Mouse (Mus musculus) liver, adult (tissue): ENCODE data around the gene Psmb6.

Experiments
- GATA4 ChIP-seq: IDR thresholded peaks from 2 replicates; pipeline ENCODE4 v1.6.1; 2014; ENCODE audit warnings: mild to moderate bottlenecking, low read length; ENCODE audit not compliant: insufficient replicate concordance

Psmb6 gene

DNA sequence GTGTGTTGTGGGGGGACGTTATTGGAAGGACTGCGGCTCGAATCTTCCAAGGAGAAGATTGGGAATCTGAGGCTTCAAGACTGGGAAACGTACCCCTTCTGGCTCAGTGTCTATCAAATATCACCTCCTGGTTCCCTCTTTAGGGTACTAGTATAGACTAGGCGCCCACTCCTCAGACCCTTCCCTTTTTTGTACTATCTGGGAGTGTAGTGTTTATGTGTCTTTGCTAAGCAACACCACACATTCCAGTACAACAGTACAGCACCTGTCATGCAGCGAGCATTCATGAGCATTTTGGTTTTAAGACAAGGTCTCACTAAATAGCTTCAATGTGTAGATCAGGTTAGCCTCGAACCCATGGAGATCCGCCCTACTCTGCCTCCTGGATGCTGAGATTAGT, 26.4 kb downstream of the Psmb6 start:
- TF ChIP-seq GATA4, result no peak

DNA sequence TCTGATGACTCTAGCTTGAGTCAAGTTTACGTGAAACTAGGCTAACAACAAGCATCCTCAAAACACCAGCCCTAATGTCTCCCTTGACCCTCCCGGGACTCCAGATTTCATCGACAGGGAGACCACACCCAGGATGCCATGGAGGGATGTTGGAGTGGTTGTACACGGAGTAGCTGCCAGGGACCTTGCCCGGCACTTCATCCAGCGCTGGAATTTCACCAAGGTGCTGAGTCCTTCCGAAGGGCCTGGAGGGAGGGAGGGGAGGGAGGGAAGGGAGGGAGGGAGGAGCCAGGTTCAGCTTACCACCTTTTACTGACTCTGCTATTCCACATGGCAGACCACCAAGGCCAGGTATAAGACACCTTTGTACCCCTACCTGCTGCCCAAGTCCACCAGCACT, 28.8 kb downstream of the Psmb6 start:
- no peak for TF ChIP-seq GATA4

DNA sequence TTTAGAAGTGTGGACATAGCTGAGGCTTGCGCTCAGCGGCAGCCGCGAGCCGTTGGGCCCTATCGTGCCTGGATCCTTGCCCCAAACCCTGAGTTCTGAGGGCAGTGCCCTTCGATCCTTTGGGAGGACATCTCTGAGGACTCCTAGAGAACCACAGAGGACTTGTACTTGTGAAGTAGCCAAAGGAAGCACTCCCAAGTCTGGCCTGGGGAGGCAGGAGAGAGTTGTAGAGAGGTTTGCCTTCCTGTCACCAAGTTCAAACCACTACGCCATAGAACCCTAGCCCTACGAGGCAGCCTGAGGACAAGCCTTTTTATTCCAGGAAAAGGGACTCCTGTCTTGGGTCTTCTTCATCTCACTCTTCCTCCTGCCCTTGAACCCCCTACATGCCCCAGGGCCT, 32.4 kb downstream of the Psmb6 start:
- TF ChIP-seq GATA4, result no peak

DNA sequence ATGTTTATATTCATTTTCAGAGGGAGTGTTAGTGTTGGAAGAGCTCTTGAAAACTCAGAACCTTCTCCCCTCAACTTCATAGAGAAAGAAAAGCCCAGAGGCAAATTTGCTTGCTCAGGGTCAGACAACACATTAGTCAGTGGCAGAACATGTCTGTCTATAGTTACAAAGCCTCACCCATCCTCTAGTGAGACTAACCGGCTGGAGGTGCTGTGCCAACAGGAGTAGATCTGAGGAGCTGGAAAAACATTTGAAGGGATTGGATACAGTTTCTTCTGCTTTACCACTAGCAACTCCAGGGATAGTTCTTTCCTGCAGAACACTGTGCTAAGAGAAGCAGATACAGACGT, 36.7 kb downstream of the Psmb6 start:
- no peak for TF ChIP-seq GATA4

DNA sequence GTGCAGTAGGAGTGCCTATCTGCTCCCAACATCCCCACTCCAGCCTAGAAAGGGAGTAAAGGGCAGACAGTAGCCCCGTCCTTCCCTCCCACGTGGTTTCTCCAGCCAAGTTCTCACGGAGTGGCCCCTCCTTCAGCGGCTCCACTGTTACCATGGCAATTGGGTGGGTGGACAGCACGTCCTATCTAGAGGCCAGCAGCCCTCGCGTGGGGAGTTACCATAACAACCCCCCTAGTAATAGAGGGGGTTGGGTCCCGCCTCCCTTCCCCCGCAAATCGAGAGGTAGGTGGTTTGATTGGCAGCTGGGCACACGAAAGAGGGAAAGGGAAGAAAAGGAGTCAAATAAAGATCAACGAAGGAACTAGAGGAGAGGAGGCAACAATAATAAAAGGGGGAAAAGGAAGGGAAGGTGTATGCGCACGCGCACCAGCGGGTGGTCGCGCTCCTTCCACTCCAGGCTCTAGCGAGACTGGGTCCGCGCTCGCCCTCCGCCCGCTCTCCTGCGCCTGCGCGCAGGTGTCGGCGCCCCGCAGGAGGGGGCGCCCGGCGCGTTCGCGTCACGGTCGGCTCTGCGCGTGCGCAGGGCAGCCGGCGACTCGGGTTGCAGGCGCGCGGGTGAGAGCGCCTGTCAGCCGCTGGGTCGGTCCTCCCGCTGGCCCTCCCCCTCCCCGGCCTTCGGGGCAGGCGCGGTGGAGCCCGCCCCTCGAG, 37.3 kb downstream of the Psmb6 start, which contains the start of gene Mink1:
Gene Mink1, plus strand, starts transcription at position 595 of the 708 bp plus-strand sequence.
- no peak for TF ChIP-seq GATA4

DNA sequence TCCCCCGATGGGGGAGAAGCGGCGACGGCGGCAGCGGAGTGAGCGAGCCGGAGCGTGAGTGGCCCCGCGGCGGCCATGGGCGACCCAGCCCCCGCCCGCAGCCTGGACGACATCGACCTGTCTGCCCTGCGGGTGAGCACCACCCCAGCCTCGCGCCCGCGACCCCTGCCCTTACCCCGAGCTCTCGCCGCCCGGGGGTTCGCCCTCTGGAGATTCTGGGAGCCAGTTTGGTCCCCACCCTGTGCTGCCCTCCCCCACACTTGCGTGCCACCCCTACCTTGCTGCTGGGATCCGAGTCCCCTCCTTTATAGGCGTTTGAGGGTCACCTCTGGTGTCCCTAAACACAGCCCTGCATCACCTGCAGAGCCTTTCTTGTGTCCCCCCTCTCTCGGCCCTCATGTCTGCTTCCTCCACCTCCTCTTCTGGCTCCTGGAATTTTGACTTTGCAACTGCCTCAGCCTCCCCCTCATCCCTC, 37.9 kb downstream of the Psmb6 start:
- TF ChIP-seq GATA4, result no peak

DNA sequence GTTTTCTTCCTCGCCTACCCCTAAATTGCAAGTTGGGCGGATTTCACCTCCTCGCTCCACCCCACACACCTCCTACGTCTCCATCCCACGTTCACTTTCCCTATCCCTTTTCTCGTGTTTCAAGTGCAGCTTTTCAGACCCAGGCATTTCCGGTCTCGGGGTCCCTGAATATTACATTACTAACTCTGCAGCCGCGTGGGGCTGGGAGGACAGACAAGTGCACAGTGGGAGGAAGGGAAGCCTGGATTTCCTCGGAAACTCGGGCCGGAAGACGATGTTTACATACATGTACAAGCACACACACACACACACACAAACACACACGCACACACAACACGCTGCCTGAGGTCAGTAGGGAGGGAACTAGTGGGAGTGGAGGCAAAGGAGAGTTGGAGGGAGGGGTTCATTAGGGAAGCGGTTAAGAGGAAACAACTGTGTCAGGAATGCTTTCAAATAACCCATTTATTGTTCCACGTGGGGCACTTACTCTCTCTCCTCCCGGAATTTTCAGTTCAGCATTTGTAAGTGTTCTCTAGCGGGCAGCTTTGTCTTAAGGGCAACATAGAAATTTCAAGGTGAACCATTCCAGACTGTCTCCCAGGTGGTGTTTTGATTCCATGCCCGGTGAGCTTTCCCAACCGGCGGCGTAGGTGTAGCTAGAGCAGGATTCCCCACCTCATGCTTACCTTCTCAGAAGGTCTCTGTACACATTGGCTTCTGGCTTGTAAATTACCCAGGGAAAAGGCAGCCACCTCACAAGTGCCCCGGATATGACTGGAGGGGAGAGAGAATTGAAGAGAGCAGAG, 38.5 kb downstream of the Psmb6 start:
- TF ChIP-seq GATA4, result no peak

DNA sequence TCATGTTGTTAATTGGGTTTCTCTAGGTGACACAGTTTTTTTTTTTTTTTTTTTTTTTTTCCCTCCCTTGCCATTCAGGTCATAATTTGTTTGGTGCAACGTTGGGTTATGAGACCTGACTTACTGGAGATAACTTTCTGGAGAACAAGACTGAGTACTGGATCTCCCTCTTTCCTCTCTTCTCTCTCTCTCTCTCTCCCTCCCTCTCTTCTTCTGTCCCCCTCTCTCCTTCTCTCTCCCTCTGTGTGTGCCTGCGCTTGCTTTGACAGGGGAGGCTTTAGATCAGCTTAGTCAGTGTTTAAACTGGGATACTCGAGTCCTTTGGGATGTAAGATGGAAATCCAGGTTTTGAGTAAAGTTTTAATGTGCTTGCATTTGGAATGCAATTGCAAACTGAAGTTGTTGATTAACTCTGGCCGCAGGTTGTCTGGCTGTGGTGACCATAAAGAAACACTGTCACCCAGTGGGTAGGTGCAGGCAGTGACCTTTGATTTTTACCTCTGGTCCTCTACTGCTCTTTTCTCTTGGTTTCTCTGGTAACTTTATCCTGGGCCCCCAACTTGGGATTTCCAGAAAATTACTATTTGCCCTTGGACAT, 39.2 kb downstream of the Psmb6 start:
- TF ChIP-seq GATA4, result no peak

DNA sequence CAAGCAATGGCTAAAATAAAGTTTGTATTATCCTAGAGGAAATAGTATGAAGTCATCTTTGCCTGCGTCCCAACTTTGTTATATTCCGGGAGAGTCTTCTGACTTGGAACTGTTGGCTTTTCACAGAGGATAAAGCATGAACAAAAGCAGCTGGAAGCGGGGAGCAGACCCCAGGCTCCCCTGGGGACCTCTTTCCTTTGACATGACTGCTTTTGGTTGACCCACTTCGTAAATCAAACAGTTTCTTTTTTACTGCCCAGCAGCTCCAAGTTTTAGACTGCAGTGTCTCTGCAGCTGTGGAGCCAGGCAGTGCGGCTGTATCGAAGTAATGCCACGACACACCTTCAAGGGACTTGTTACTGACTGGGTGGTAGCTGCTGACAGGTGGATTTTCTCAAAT, 41.4 kb downstream of the Psmb6 start:
- TF ChIP-seq GATA4, result no peak

DNA sequence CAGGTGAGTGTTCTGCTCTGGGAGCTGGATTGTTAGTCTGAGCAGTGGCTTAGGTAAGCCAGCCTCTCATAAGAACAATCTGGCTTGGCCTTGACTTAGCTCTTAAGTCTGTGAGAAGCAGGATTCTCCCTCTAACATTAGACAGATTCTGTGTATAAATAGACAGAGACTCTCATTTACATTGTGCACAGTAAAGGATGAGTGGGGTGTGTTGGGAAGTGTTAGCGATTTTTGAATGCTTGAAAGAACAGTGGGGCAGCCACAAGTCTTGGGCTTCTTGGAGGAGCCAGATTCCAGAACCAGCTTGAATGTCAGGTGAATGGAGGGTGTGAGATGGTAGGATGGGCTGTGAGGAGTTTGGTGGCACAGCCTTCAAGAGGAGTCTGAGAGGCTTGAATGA, 46.5 kb downstream of the Psmb6 start:
- TF ChIP-seq GATA4, result no peak

DNA sequence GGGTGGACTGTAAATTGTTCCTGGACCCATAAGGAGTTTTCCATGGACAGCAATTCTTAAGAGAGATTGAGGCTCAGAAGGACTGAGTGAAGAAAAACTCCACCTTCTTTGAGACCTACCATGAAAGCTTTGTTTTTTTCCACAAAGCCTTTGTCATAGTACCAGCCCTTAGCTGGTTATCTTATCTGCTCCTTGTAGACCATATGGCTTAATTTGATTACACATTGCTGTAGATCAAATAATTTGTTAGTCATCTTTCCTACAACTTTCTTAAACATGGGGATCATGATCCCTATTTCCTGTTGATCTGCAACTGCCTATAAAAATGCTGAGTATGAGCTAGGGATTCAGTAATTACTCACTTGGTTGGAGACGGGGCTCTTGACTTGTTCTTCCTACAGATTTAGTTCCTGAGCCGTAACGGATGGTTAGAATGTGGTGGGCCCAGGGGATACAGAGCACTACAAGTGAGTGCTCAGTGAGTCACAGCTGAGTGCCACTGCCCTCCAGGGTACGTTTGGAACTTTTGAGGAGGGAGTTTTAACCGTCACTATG, 47.3 kb downstream of the Psmb6 start:
- peak; percentile 25; the same call in 1 of the 2 replicates for TF ChIP-seq GATA4

DNA sequence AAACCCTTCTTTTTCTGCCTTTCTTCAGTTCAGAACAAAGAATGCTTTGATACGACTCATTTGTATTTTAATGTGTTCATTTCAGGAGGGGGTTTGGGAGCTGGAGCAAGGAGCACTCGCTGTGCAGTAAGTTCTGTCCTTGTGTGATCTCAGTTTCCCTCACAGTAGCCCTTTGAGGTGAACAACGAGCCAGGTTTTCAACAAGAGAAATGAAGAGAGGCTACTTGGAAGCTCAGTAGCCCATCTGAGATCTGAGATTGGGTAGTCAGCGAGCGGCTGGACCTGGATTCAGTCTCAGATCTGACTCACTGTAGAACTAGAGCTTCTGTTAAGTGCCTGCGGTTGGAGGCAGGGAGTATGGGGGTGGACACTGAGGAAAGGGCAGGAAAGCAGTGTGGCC, 48.7 kb downstream of the Psmb6 start:
- no peak for TF ChIP-seq GATA4

DNA sequence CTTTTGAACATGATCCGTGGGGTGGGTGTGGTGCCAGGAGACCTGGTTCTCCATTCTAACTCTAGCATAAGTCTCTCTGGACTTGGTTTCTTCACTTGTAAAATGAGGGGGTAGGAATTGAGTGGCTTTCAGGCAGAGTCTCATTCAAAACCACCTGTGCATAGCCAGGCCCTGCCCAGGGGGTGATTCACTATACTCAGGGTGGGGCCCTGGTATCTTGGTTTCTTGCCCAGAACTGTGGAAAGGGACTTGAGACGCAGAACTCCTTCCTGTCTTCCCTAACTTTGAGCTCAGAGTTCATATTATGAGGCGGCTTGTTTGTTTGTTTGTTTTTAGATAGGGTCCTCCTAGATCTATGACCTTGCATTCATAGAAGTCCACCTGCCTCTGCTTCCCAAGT, 52.0 kb downstream of the Psmb6 start:
- TF ChIP-seq GATA4, result no peak
